Comparison of ENCODE assay signal across 8 mouse cellular contexts in genomic region chr2:26603720-26604671, GRCm38 (mm10). TPM values are rescaled to one million over a fixed set of nuclear protein-coding genes. Genes with fewer than 3 reads are reported as not detected.
DNase-seq lines count a peak whose midpoint lies in the region; ATAC-seq lines count a peak whose summit lies in the region.

Gene Agpat2 (minus strand): TSS chr2:26604417.

- peak; percentile 71 for ATAC-seq in activated CD4-positive, CD25-positive, alpha-beta regulatory T cell, adult 4 months
- no peak for ATAC-seq in erythroblast, adult 5-6 weeks (replicated peaks; ENCODE audit: low FRiP score, poor library complexity, severe bottlenecking)
- peak; percentile 90 for ATAC-seq in heart, embryonic 16.5 days (replicated peaks; ENCODE audit: extremely low read depth, insufficient read depth, low FRiP score)

- H3K27ac ChIP-seq in heart, embryonic 16.5 days (ENCODE audit: low read length): peak within 1 kb of the TSS; percentile 66

- H3K27me3 ChIP-seq in heart, embryonic 16.5 days (ENCODE audit: control insufficient read depth, insufficient read depth, low read length): no peaks in the 10 kb centered on the region

- under 1% methylated on average over 95 of the region's 103 CpGs for WGBS in heart, embryonic 16.5 days

- DNase-seq in 416B (ENCODE audit: low read depth): peak; percentile 88
- DNase-seq in kidney, postnatal 14 days: peak; percentile 92
- peak; percentile 94 for DNase-seq in lung, postnatal 10 days
- peak; percentile 83 for DNase-seq in ovary, adult 18-20 months (ENCODE audit: low spot score)
- peak; percentile 88 for DNase-seq in thymus, postnatal 4 days

- H3K9me3 ChIP-seq in heart, embryonic 16.5 days (replicated peaks; ENCODE audit: control insufficient read depth, low read length): no peaks in the 10 kb centered on the region

- H3K9ac ChIP-seq in heart, embryonic 16.5 days (ENCODE audit: low read length): peak within 1 kb of the TSS; percentile 74

- H3K4me2 ChIP-seq in heart, embryonic 16.5 days (ENCODE audit: low read depth, low read length): peak within 1 kb of the TSS; percentile 66

- peaks cover 28% of the 10 kb centered on the region for H3K4me1 ChIP-seq in heart, embryonic 16.5 days (ENCODE audit: control insufficient read depth, insufficient read depth, low read length)

- H3K36me3 ChIP-seq in heart, embryonic 16.5 days (ENCODE audit: control insufficient read depth, insufficient read depth): no peaks in the 10 kb centered on the region

- peak within 1 kb of the TSS; percentile 61 for H3K4me3 ChIP-seq in heart, embryonic 16.5 days (ENCODE audit: low read length)

RNA-seq across cellular contexts. Expression of gene Agpat2, which starts in this region (rescaled TPM):
- 10 to 100 TPM in 1 of 2 experiments, 1 to 10 TPM in 1; 8.2 to 11.0 TPM for polyA plus RNA-seq in activated CD4-positive, CD25-positive, alpha-beta regulatory T cell, adult 4 months (2017; shearing (Covaris generic))
- total RNA-seq in erythroblast, adult 5-6 weeks (2015; ENCODE audit: low replicate concordance): 17.1 and 32.7 TPM in 2 replicates
- total RNA-seq in erythroblast, adult 5-6 weeks (2017; ENCODE audit: low replicate concordance): 23.0 and 24.4 TPM in 2 replicates
- polyA plus RNA-seq in heart, embryonic 16.5 days (2015; fragmentation: Nextera tagmentation; extraction: Ambion mirVana): 25.9 and 28.5 TPM in 2 replicates
